Mouse (Mus musculus): ENCODE data around the gene Shld2.

DNA sequence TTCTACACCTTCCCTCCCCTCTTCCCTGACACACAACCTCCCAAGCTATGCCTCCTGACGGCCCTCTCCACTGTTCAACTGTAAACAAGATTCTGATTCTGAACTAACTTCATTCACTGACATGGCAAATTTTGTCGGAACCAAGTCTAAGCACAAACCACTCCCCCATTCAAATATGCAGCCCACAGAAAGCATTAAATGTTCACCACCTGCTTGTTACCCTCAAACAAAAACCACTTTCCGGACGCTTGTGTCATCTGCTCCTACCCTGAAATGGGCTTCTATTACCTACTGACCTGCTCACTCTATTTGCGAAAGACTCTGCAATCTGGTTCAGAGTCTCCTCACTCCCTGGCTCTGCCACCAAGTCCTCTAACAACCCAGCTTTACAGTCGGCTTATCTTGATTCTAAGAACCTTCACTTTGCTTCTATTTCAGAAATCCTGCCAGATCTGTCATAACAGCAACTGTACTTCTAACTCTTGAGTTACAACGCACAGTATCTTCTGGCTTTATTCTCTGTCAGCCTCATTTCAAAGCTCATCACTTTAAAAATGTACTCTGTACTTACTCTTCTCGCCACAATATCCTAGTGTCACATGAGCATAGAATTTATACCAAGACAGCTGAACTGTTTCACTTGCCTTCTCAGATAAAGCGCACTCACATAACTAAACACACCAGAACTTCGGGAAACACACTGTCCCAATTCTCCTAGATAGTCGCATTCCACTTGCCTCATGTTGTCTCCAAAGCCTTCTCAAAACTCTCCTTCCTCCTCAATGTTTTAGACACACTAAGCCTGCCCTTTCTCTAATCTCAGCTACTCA is 11.2 kb downstream of the Shld2 start:
- TF ChIP-seq POLR2A (IDR thresholded peaks at IDR 0.05; ENCODE audit: extremely low read depth, insufficient read depth, low read length) (no peak), CTCF (IDR thresholded peaks at IDR 0.05; ENCODE audit: extremely low read depth, insufficient read depth, low read length) (no peak)
